Mouse (Mus musculus) testis, adult 2 months (tissue): ENCODE measurements at regions not wholly inside any gene's neighbourhood (a gene's known extent, or its start where the extent isn't known, plus 50 kb on each side); places are given as distances from the start of the nearest gene placed in this dataset.

Experiments
- CTCF ChIP-seq: fragments of 200-500 bp; IDR thresholded peaks from 2 replicates; pipeline ENCODE4 v1.5.1; 2012; ENCODE audit warnings: low read depth, mild to moderate bottlenecking, inconsistent platforms, low read length, moderate library complexity; ENCODE audit not compliant: control insufficient read depth, insufficient read depth, insufficient replicate concordance
- POLR2A ChIP-seq: fragments of 200-500 bp; IDR thresholded peaks from 2 replicates; pipeline ENCODE4 v1.6.1; 2012; ENCODE audit warnings: low read depth, mild to moderate bottlenecking, inconsistent platforms, low read length, moderate library complexity; ENCODE audit not compliant: control insufficient read depth

GRCm38 (mm10) chr13:82039623-82040022, 256.7 kb downstream of the Cetn3 start:
- no peak for TF ChIP-seq CTCF
- no peak for TF ChIP-seq POLR2A
